Mouse (Mus musculus): Measurements from ENCODE around the gene Diablo. TPM values are rescaled to one million over a fixed set of nuclear protein-coding genes. Genes with fewer than 3 reads are reported as not detected.

Gene Diablo
- polyA plus RNA-seq, 1 experiment from 2014 or later = 112 TPM

DNA sequence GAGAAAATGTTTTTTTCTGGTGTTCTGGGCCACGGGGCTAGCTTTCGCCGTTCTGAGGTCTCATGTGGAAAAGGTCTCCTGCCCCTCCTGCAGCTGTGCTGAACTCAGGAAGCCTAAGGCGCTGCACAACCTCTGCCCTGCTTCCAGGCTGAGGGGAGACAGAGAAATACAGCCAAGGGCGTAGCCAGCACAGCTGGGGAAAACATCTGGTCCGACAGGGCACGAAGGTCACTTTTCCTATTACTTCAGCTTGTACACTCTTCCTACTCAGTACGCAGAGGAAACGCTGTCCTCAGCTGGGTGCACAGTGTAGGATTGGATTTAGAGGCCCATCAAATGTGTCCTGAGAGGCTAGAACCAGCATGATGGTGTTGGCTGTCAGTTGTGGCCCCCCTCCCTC lies 34.0 kb downstream of the Diablo start:
- no peak overlapping the region for H3K4me3 ChIP-seq
- H3K9me3 ChIP-seq (replicated peaks) = no peaks in the 10 kb centered on the region
- no peak overlapping the region for H3K9ac ChIP-seq
- H3K36me3 ChIP-seq = no peaks in the 10 kb centered on the region
- H3K4me2 ChIP-seq (replicated peaks) = no peak overlapping the region
- H3K4me1 ChIP-seq = peaks cover 8% of the 10 kb centered on the region
- 56% methylated on average over 9 of the region's 9 CpGs for WGBS
- no peak overlapping the region for H3K27ac ChIP-seq
- H3K27me3 ChIP-seq = peaks cover 10% of the 10 kb centered on the region; the same call in 1 of the 2 replicates
- no peak for ATAC-seq (ENCODE audit: low FRiP score)

DNA sequence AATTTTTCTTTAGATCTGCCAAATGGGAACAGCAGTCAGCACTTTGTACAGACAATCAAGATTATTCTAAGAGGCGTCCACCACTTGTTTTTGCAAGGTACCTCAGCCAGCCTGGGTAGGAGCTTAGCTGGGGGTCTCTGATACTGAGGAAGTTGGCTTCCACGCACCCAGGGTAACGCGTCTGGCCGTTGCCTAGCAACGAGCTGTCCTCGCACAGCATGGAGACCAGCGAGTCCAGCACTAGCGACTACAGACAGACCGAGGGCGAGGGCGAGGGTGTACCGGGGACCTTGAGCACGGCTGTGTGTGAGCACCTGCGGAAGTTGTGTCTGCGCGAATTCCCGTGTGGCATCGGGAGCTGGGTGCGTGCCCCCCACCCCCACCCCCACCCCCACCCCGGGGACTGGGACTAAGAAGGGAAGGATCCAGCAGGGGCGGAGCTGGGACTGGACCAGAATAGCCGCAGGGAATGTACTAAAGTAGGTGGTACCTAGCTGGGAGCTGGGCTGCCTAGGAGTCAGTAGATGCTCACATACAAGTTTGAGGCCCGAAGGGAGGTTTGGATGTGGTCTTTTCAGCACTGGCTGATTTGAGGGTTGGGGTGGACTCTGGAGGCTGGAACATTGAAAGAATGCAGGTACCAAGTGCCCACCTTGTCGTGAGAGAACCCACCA lies 34.7 kb downstream of the Diablo start, which contains the start of the genes Lrrc43 and Il31:
Gene Lrrc43, plus strand, starts transcription at position 194 of the 674 bp plus-strand sequence.
Gene Il31, minus strand, starts transcription at position 378 of the 674 bp plus-strand sequence.
- Histone ChIP-seq H3K9me3 (replicated peaks) (no peaks in the 10 kb centered on the region), H3K27ac (no peak within 1 kb of the TSS), H3K4me3 (peak within 1 kb of the TSS; percentile 27), H3K36me3 (no peaks in the 10 kb centered on the region), H3K4me1 (peaks cover 8% of the 10 kb centered on the region), H3K27me3 (peaks cover 10% of the 10 kb centered on the region; the same call in 1 of the 2 replicates), H3K9ac (peak within 1 kb of the TSS; percentile 46; the same call in 1 of the 2 replicates), H3K4me2 (replicated peaks) (peak within 1 kb of the TSS; percentile 61)
- peak; percentile 63; the same call in 1 of the 2 replicates for ATAC-seq (ENCODE audit: low FRiP score)
- WGBS = 7% methylated on average over 25 of the region's 25 CpGs

DNA sequence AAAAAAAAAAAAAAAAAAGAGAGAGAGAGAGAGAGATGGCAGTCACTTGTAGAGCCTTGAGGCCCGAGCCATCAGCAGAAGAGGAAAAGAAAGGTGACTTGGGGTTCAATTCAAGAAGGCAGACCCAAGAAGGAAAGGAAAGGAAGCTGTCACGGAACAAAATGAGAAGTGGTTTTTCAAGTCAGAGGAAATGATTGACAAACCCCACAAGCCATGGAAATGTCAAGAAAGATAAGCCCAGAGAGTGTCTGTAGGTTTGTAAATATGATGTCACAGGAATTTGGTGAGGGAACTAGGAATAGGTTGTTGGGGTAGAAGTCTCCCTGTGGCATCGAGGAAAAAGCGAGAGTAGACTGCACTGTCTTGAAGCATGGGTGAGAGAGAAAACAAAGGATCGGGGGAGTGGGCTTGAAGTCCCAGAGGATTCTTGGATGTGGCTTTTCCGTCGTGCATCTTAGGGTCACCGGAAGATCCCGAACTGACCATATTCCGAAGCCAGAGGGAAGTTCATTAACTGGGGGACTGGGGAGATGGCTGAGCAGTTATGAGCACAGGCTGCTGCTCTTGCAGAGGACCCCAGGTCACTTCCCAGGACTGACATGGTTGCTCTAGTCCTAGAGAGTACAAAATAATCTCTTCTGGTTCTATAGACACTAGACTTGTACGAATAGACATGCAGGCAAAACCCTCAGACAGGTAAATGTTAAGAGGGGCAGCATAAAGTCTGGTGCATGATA lies 36.1 kb downstream of the Diablo start:
- Histone ChIP-seq H3K36me3 (no peaks in the 10 kb centered on the region), H3K27ac (no peak overlapping the region), H3K4me1 (peaks cover 8% of the 10 kb centered on the region), H3K27me3 (peaks cover 10% of the 10 kb centered on the region; the same call in 1 of the 2 replicates), H3K4me3 (no peak overlapping the region), H3K9ac (no peak overlapping the region), H3K9me3 (replicated peaks) (no peaks in the 10 kb centered on the region), H3K4me2 (replicated peaks) (no peak overlapping the region)
- ATAC-seq (ENCODE audit: low FRiP score) = no peak
- 83% methylated on average over 11 of the region's 11 CpGs for WGBS

DNA sequence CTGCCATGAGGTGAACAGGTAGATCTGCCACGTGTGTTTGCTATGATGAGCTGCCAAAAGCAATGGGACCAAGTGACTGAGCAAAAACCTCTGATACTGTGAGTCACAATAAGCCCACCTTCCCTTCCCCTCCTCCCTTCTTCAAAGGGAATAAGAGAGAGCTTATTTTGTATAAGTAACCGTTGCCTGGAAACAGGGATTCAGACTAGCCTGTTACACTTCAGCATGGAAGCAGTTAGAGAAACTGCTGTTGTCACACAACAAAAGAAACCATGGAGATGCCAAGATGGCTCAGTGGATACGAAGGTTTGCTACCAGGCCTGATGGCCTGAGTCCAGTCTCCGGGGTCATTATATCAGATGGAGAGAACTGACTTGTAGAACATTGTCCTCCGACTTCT lies 50.2 kb downstream of the Diablo start:
- no peaks in the 10 kb centered on the region for H3K27me3 ChIP-seq
- ATAC-seq (ENCODE audit: low FRiP score) = no peak
- WGBS = 76% methylated on average over 5 of the region's 5 CpGs

DNA sequence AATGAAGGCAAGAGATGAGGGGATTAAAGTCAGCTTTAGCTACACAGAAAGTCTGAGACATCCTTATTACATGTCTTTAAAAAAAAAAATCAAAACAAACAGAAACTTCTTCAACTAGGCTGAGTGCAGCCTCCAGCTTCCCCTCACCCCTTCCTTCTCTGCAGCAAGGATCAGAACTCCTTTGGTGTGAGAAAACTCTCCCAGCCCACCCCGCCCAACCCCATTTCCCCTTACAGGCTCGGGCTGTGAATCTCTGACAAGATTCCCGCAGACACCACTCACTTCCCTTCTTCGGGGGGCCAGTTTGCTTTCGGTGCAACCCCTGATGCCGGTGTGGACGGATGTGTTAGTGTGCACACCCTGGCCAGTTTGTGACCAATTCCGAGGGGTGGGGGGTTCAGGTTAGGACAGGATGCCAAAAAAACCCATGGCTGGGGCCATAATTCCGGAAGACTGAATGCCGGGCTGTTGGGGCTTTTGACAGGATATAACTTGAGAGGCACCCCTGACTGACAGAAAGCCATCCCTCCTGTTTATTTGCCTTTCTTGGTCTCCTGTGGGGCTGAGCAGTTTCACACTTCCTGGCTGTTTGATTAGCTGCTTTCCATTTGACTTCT lies 53.1 kb downstream of the Diablo start:
- H3K27ac ChIP-seq = no peak overlapping the region; the same call in 1 of the 2 replicates
- H3K36me3 ChIP-seq = no peaks in the 10 kb centered on the region
- no peak overlapping the region for H3K4me3 ChIP-seq
- H3K9ac ChIP-seq = no peak overlapping the region
- peak overlapping the region; percentile 29; the same call in 1 of the 2 replicates for H3K4me2 ChIP-seq (replicated peaks)
- H3K27me3 ChIP-seq = no peaks in the 10 kb centered on the region
- ATAC-seq (ENCODE audit: low FRiP score) = no peak
- no peaks in the 10 kb centered on the region for H3K4me1 ChIP-seq
- no peaks in the 10 kb centered on the region for H3K9me3 ChIP-seq (replicated peaks)
- WGBS = 57% methylated on average over 10 of the region's 10 CpGs

More for the DNA sequence above, 50.2 kb downstream of the Diablo start:
- Histone ChIP-seq H3K4me1 (no peaks in the 10 kb centered on the region), H3K4me3 (no peak overlapping the region), H3K27ac (no peak overlapping the region), H3K9ac (no peak overlapping the region), H3K36me3 (no peaks in the 10 kb centered on the region), H3K4me2 (replicated peaks) (no peak overlapping the region), H3K9me3 (replicated peaks) (no peaks in the 10 kb centered on the region)

DNA sequence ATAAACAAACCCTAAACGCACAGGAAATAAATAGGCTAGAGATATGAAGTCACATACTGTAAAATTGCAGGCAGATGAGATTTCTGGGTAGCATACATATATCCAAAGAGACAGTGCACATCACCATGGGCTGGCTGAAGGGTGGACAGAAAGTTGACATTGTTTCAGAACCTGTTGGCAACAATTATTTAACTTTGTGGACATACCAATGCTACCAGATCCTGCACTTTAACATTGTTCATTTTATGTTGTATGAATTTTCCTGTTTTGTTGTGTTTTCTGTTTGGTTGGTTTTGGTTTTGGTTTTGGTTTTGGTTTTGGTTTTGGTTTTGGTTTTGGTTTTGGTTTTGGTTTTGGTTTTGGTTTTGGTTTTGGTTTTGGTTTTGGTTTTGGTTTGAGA lies 59.3 kb downstream of the Diablo start:
- no peaks in the 10 kb centered on the region for H3K9me3 ChIP-seq (replicated peaks)
- H3K27ac ChIP-seq = no peak overlapping the region
- no peaks in the 10 kb centered on the region for H3K36me3 ChIP-seq
- no peak overlapping the region for H3K4me2 ChIP-seq (replicated peaks)
- ATAC-seq (ENCODE audit: low FRiP score) = no peak
- no peak overlapping the region for H3K9ac ChIP-seq
- H3K4me3 ChIP-seq = no peak overlapping the region
- 85% methylated on average over 1 of the region's 1 CpGs for WGBS
- no peaks in the 10 kb centered on the region for H3K27me3 ChIP-seq
- H3K4me1 ChIP-seq = no peaks in the 10 kb centered on the region

DNA sequence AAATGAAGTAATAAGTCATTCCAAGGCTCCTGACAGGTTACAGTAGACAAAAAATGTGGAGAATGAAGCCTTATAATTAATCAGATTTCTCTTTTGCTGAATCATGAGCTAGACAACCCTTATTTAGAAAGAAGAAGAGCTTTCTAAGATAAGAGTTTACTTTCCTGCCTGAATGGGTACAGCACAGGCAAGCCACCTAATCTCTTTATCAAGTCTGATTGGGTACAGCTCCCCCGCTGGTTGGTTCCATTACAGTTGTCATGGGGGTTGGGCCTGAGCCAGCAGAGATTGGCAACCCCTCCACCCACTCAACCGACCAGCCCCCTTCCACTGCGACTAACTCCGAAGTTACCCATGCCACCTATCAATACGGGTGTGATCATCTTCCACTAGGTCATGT lies 62.6 kb downstream of the Diablo start:
- ATAC-seq (ENCODE audit: low FRiP score) = no peak
- no peak overlapping the region for H3K9ac ChIP-seq
- peaks cover 8% of the 10 kb centered on the region; the same call in 1 of the 2 replicates for H3K36me3 ChIP-seq
- H3K27me3 ChIP-seq = no peaks in the 10 kb centered on the region
- no peak overlapping the region for H3K4me3 ChIP-seq
- no peak overlapping the region for H3K27ac ChIP-seq
- H3K9me3 ChIP-seq (replicated peaks) = no peaks in the 10 kb centered on the region
- no peaks in the 10 kb centered on the region for H3K4me1 ChIP-seq
- H3K4me2 ChIP-seq (replicated peaks) = no peak overlapping the region
- WGBS = 58% methylated on average over 5 of the region's 5 CpGs

Small RNA genes lying within 50 kb of the gene (microRNA-seq; reads per million reads assigned to microRNA genes)
- gene Mir7647 = 2.7 reads per million, percentile 2 among the genes with 10 or more reads in this experiment

Other genes with a start within 250 kb of the Diablo start
- 56.6 and 59.9 TPM in 2 replicates for gene Bcl7a, start 180.3 kb downstream of the Diablo start, polyA plus RNA-seq (2016; fragmentation: Nextera tagmentation; extraction: Ambion mirVana)
- gene Mlxip, start 129.4 kb downstream of the Diablo start, polyA plus RNA-seq (2016; fragmentation: Nextera tagmentation; extraction: Ambion mirVana) = 20.7 and 21.6 TPM in 2 replicates
- gene Lrrc43, start 34.9 kb downstream of the Diablo start, polyA plus RNA-seq (2016; fragmentation: Nextera tagmentation; extraction: Ambion mirVana) = 0.34 and 0.36 TPM in 2 replicates
- gene Il31, start 34.7 kb downstream of the Diablo start, polyA plus RNA-seq (2016; fragmentation: Nextera tagmentation; extraction: Ambion mirVana) = not detected in 2 replicates
- 1.4 and 1.5 TPM in 2 replicates for gene B3gnt4, start 13.7 kb downstream of the Diablo start, polyA plus RNA-seq (2016; fragmentation: Nextera tagmentation; extraction: Ambion mirVana)
- gene Gm49027, start 1.3 kb upstream of the Diablo start, polyA plus RNA-seq (2016; fragmentation: Nextera tagmentation; extraction: Ambion mirVana) = 1.6 and 2.4 TPM in 2 replicates
- 41.4 and 43.7 TPM in 2 replicates for gene Vps33a, start 48.9 kb upstream of the Diablo start, polyA plus RNA-seq (2016; fragmentation: Nextera tagmentation; extraction: Ambion mirVana)
- gene Clip1, start 160.4 kb upstream of the Diablo start, polyA plus RNA-seq (2016; fragmentation: Nextera tagmentation; extraction: Ambion mirVana) = 71.4 and 74.6 TPM in 2 replicates
- 80.2 and 90.5 TPM in 2 replicates for gene Zcchc8, start 196.9 kb upstream of the Diablo start, polyA plus RNA-seq (2016; fragmentation: Nextera tagmentation; extraction: Ambion mirVana)
- 166 and 182 TPM in 2 replicates for gene Rsrc2, start 225.2 kb upstream of the Diablo start, polyA plus RNA-seq (2016; fragmentation: Nextera tagmentation; extraction: Ambion mirVana)
- gene Kntc1, start 225.5 kb upstream of the Diablo start, polyA plus RNA-seq (2016; fragmentation: Nextera tagmentation; extraction: Ambion mirVana) = 26.6 and 30.4 TPM in 2 replicates